Mouse (Mus musculus) spleen, adult 12 weeks (tissue): ENCODE measurements at regions not wholly inside any gene's neighbourhood (a gene's known extent, or its start where the extent isn't known, plus 50 kb on each side); places are given as distances from the start of the nearest gene placed in this dataset.
"Not testable (repeated sequence)": the region's sequence is repeated elsewhere in the genome, so short reads cannot be mapped to it uniquely, and the experiment has no call there.

Experiments used
- DNase-seq: peaks from one replicate; pipeline ENCODE4 v3.0.0; 2022; ENCODE audit warnings: low spot score

- no peak for DNase-seq
Measured at GRCm38 (mm10) chr14:73453164-73453563, 56.7 kb upstream of the Med4 start.

GRCm38 (mm10) chr14:73452321-73453082 lies 57.3 kb upstream of the Med4 start:
- DNase-seq = no peak

GRCm38 (mm10) chr14:73451291-73452045 lies 58.4 kb upstream of the Med4 start:
- DNase-seq = no peak

- DNase-seq = no peak
Measured at GRCm38 (mm10) chr14:73449901-73450495, 59.8 kb upstream of the Med4 start.

GRCm38 (mm10) chr14:73449111-73449510 lies 60.7 kb upstream of the Med4 start:
- DNase-seq = no peak

GRCm38 (mm10) chr14:73445508-73446256 lies 60.6 kb upstream of the Itm2b start:
- DNase-seq = no peak

GRCm38 (mm10) chr14:73444733-73445132 lies 59.6 kb upstream of the Itm2b start:
- DNase-seq = no peak

GRCm38 (mm10) chr14:73441951-73442716 lies 57.0 kb upstream of the Itm2b start:
- DNase-seq = peak; percentile 5

GRCm38 (mm10) chr14:73441206-73441950 lies 56.3 kb upstream of the Itm2b start:
- DNase-seq = not testable (repeated sequence)

GRCm38 (mm10) chr14:73439802-73440309 lies 54.8 kb upstream of the Itm2b start:
- no peak for DNase-seq

GRCm38 (mm10) chr14:73435839-73436238 lies 50.8 kb upstream of the Itm2b start:
- DNase-seq = no peak
